Mouse (Mus musculus) bone marrow, adult 2 months (tissue): ENCODE measurements around the gene Tex36. TPM values are rescaled to one million over a fixed set of nuclear protein-coding genes. Genes with fewer than 3 reads are reported as not detected.

Experiments
- H3K27ac ChIP-seq: fragments of 200-500 bp; 2 replicates; pipeline ENCODE4 v1.5.1; 2012; ENCODE audit warnings: low read depth, mild to moderate bottlenecking, control low read depth, inconsistent platforms, low read length; ENCODE audit not compliant: control insufficient read depth, poor library complexity, insufficient read depth
- H3K4me1 ChIP-seq: fragments of 200-500 bp; 2 replicates; pipeline ENCODE4 v1.6.1; 2011; ENCODE audit warnings: low read length; ENCODE audit not compliant: control insufficient read depth, insufficient read depth
- H3K4me3 ChIP-seq: fragments of 200-500 bp; replicated peaks from 2 replicates; pipeline ENCODE3; 2011; ENCODE audit warnings: mild to moderate bottlenecking, low read depth, low read length, control low read depth; ENCODE audit not compliant: control insufficient read depth
- CTCF ChIP-seq: fragments of 200-500 bp; IDR thresholded peaks from 2 replicates; pipeline ENCODE4 v1.5.1; 2011; ENCODE audit warnings: low read length, control low read depth; ENCODE audit not compliant: control insufficient read depth, insufficient read depth
- POLR2A ChIP-seq: fragments of 200-500 bp; IDR thresholded peaks from 2 replicates; pipeline ENCODE4 v1.6.1; 2011; ENCODE audit warnings: low read depth, mild to moderate bottlenecking, control low read depth, low read length, borderline replicate concordance; ENCODE audit not compliant: control insufficient read depth
- WGBS: fragments of 180-500 bp; shearing (Covaris S2); methylation state at CpG from one replicate; pipeline ENCODE4 v1.1.7; 2018; 5-methylcytosine and 5-hydroxymethylcytosine counted together
- polyA plus RNA-seq: library from polyadenylated mRNA; stranded (reverse); fragments of >200 nt; gene quantifications from 2 replicates; pipeline ENCODE4 v1.2.4, GENCODE M21; 2011; ENCODE audit warnings: low replicate concordance; ENCODE audit not compliant: missing spikeins, insufficient read depth, insufficient read length

Tex36 gene
- polyA plus RNA-seq, 1 experiment: not detected

GRCm38 (mm10) chr7:133545631-133546030 is 56.3 kb downstream of the Tex36 start:
- TF ChIP-seq POLR2A (no peak), CTCF (no peak)
- H3K4me1 ChIP-seq: no peaks in the 10 kb centered on the region
- no peak overlapping the region for H3K27ac ChIP-seq
- 74% methylated on average over 3 of the region's 3 CpGs for WGBS
- no peak overlapping the region for H3K4me3 ChIP-seq

- WGBS: 56% methylated on average over 2 of the region's 2 CpGs
Measured at GRCm38 (mm10) chr7:133544966-133545365, 57.0 kb downstream of the Tex36 start.

GRCm38 (mm10) chr7:133543131-133543530 is 58.8 kb downstream of the Tex36 start:
- 86% methylated on average over 4 of the region's 4 CpGs for WGBS
- H3K27ac ChIP-seq: no peak overlapping the region
- no peaks in the 10 kb centered on the region for H3K4me1 ChIP-seq
- H3K4me3 ChIP-seq: no peak overlapping the region
- no peak for TF ChIP-seq CTCF
- no peak for TF ChIP-seq POLR2A

More at GRCm38 (mm10) chr7:133544966-133545365, 57.0 kb downstream of the Tex36 start:
- Histone ChIP-seq H3K4me1 (no peaks in the 10 kb centered on the region), H3K27ac (no peak overlapping the region), H3K4me3 (no peak overlapping the region)
- no peak for TF ChIP-seq POLR2A
- TF ChIP-seq CTCF: no peak

GRCm38 (mm10) chr7:133537366-133537765 is 64.6 kb downstream of the Tex36 start:
- TF ChIP-seq POLR2A (no peak), CTCF (no peak)

More at GRCm38 (mm10) chr7:133537366-133537765, 64.6 kb downstream of the Tex36 start:
- H3K4me3 ChIP-seq: no peak overlapping the region
- 68% methylated on average over 4 of the region's 4 CpGs for WGBS
- no peaks in the 10 kb centered on the region for H3K4me1 ChIP-seq
- H3K27ac ChIP-seq: no peak overlapping the region

Other genes with a start within 250 kb of the Tex36 start
- 7.1 and 23.3 TPM in 2 replicates for gene Edrf1, start 35.4 kb upstream of the Tex36 start, polyA plus RNA-seq
- not detected in 2 replicates for gene Mmp21, start 77.9 kb upstream of the Tex36 start, polyA plus RNA-seq
- gene Bccip, start 107.2 kb upstream of the Tex36 start, polyA plus RNA-seq: 139 and 202 TPM in 2 replicates
- gene Uros, start 107.9 kb upstream of the Tex36 start, polyA plus RNA-seq: 95.2 and 112 TPM in 2 replicates
- gene Fank1, start 174.7 kb upstream of the Tex36 start, polyA plus RNA-seq: not detected in 2 replicates
- 3.2 and 6.8 TPM in 2 replicates for gene Dhx32, start 180.6 kb upstream of the Tex36 start, polyA plus RNA-seq